Mouse (Mus musculus): ENCODE data around the gene Cntrob. TPM values are rescaled to one million over a fixed set of nuclear protein-coding genes. Genes with fewer than 3 reads are reported as not detected.

The Cntrob gene
- polyA plus RNA-seq, 1 experiment: 59.8 TPM

DNA sequence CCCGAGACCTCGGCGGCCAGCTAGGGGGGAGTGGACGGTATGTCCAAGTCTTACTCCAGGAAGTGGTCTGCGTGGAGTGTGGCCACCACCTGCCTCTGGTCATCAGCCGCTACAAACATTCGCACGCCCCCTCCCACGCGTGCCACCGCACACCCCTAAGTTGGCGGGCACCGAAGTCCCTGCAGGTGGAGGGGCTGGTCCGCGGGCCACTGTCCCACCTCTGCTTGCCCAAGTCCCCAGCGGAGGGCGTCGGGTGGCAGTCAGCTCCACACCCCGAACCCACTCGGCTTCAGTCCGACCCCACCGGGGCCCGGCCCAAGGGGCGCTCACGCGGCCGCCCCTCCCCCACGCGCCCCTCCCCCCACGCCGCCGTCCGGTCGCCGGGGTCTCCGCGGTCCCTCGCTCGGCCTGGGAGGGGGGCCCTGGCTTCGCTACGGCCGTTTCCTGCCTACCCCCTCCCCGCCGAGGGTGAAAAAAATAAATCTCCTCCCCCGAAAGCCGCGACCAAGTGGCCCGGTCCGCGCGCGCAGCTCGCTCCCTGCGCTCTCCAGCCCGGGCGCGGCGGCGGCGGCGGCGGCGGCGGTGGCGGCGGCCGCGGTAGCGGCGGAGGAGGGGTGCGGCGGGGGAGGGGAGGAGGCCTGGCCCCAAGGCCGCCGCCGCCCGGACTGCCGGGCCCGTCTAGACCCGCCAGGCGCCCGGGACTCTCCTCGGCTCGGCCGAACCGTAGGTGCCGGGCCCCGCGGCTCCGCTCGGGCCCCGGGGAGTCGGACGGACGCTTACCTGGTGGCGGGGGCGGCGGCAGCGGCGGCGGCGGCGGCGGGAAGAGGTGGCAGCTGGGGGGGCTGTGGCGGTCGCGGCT is 45.0 kb upstream of the Cntrob start:
- Histone ChIP-seq H3K27ac (ENCODE audit: control insufficient read depth, insufficient read depth, low read depth, low read length, poor library complexity) (peak overlapping the region; percentile 78), H3K4me1 (ENCODE audit: control insufficient read depth, insufficient read depth, low read length) (peaks cover 2% of the 10 kb centered on the region; the same call in 1 of the 2 replicates)
- under 1% methylated on average over 91 of the region's 106 CpGs for WGBS

DNA sequence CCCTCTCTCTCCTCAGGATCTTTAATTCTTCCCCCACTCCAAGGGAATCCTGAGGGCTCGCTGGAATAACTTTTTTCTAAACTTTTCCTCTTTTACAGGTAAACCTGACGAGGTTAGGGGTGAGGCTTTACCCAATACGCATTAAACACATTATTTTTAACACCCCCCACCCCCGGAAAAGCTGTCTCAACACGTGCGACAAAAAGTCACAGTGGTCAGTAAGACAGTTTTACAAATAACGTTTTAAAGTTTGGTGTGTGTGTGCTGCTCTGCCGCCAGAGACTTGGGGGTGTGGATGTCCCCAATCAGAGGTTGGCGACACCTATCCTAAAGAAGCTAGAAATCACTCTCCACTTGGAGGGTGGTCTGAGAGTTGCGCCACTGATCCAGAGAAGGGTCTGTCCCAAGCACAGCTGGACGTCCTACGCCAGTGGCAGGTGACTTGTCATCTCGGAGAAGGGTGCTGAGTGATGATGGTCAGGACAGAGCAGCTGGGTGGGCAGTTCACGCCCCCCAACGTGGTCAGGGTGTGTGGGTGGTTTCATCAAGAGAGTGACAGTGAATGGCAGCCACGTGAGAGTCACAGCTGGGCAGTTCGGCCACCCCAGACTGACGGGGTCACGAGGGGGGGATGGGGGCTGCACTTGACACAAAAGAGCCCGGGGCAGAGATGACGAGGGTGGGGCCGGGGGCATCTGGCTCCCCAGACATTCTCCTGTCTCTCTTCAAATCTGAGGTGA is 44.2 kb upstream of the Cntrob start:
- under 1% methylated on average over 21 of the region's 22 CpGs for WGBS
- Histone ChIP-seq H3K4me3 (replicated peaks; ENCODE audit: control insufficient read depth, low read depth, low read length) (peak overlapping the region; percentile 58), H3K27ac (ENCODE audit: control insufficient read depth, insufficient read depth, low read depth, low read length, poor library complexity) (peak overlapping the region; percentile 36), H3K4me1 (ENCODE audit: control insufficient read depth, insufficient read depth, low read length) (peaks cover 2% of the 10 kb centered on the region; the same call in 1 of the 2 replicates)
- no peak for TF ChIP-seq POLR2A (IDR thresholded peaks at IDR 0.05; ENCODE audit: borderline replicate concordance, control insufficient read depth, low read depth, low read length)
- TF ChIP-seq CTCF (IDR thresholded peaks at IDR 0.05; ENCODE audit: control insufficient read depth, insufficient read depth, low read length): no peak

More for the DNA sequence above, 45.0 kb upstream of the Cntrob start:
- peak overlapping the region; percentile 89 for H3K4me3 ChIP-seq (replicated peaks; ENCODE audit: control insufficient read depth, low read depth, low read length)
- no peak for TF ChIP-seq CTCF (IDR thresholded peaks at IDR 0.05; ENCODE audit: control insufficient read depth, insufficient read depth, low read length)
- no peak for TF ChIP-seq POLR2A (IDR thresholded peaks at IDR 0.05; ENCODE audit: borderline replicate concordance, control insufficient read depth, low read depth, low read length)

- no peak for TF ChIP-seq CTCF (IDR thresholded peaks at IDR 0.05; ENCODE audit: control insufficient read depth, insufficient read depth, low read length)
- TF ChIP-seq POLR2A (IDR thresholded peaks at IDR 0.05; ENCODE audit: borderline replicate concordance, control insufficient read depth, low read depth, low read length): no peak
- peak overlapping the region; percentile 9 for H3K27ac ChIP-seq (ENCODE audit: control insufficient read depth, insufficient read depth, low read depth, low read length, poor library complexity)
- H3K4me1 ChIP-seq (ENCODE audit: control insufficient read depth, insufficient read depth, low read length): peaks cover 2% of the 10 kb centered on the region; the same call in 1 of the 2 replicates
- H3K4me3 ChIP-seq (replicated peaks; ENCODE audit: control insufficient read depth, low read depth, low read length): no peak overlapping the region
- under 1% methylated on average over 22 of the region's 22 CpGs for WGBS
Measured at GRCm38 (mm10) chr11:69366855-69367615, 43.5 kb upstream of the Cntrob start.

GRCm38 (mm10) chr11:69366157-69366854 is 42.7 kb upstream of the Cntrob start:
- TF ChIP-seq CTCF (IDR thresholded peaks at IDR 0.05; ENCODE audit: control insufficient read depth, insufficient read depth, low read length) (no peak), POLR2A (IDR thresholded peaks at IDR 0.05; ENCODE audit: borderline replicate concordance, control insufficient read depth, low read depth, low read length) (peak; percentile 38; the same call in 1 of the 2 replicates)
- Histone ChIP-seq H3K4me3 (replicated peaks; ENCODE audit: control insufficient read depth, low read depth, low read length) (peak overlapping the region; percentile 55), H3K27ac (ENCODE audit: control insufficient read depth, insufficient read depth, low read depth, low read length, poor library complexity) (peak overlapping the region; percentile 82), H3K4me1 (ENCODE audit: control insufficient read depth, insufficient read depth, low read length) (peaks cover 2% of the 10 kb centered on the region; the same call in 1 of the 2 replicates)
- WGBS: under 1% methylated on average over 26 of the region's 26 CpGs

DNA sequence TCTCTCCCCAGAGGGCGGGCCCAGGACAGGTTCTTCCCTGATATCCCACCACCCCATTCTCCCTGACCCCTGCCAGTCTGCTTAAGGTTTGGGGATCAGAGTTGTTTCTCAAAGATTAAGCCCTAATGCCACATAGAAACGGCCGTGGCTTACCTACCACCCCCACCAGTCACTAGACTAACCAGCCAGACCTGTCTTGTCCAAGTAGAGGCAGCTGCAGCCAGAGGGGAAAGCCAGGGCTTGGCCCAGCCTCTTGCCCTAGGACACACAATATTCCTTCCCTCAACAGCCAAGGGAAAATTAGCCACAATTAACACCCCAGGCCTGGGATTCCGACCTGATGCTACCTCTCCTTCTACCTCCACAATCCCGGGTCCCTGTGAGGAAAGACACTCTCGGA is 42.1 kb upstream of the Cntrob start:
- H3K27ac ChIP-seq (ENCODE audit: control insufficient read depth, insufficient read depth, low read depth, low read length, poor library complexity): peak overlapping the region; percentile 82; the same call in 1 of the 2 replicates

GRCm38 (mm10) chr11:69364910-69365309 is 41.3 kb upstream of the Cntrob start:
- H3K4me1 ChIP-seq (ENCODE audit: control insufficient read depth, insufficient read depth, low read length): peaks cover 2% of the 10 kb centered on the region; the same call in 1 of the 2 replicates
- no peak overlapping the region for H3K4me3 ChIP-seq (replicated peaks; ENCODE audit: control insufficient read depth, low read depth, low read length)
- TF ChIP-seq POLR2A (IDR thresholded peaks at IDR 0.05; ENCODE audit: borderline replicate concordance, control insufficient read depth, low read depth, low read length) (no peak), CTCF (IDR thresholded peaks at IDR 0.05; ENCODE audit: control insufficient read depth, insufficient read depth, low read length) (no peak)
- 17% methylated on average over 6 of the region's 6 CpGs for WGBS
- no peak overlapping the region; the same call in 1 of the 2 replicates for H3K27ac ChIP-seq (ENCODE audit: control insufficient read depth, insufficient read depth, low read depth, low read length, poor library complexity)

More for the DNA sequence above, 42.1 kb upstream of the Cntrob start:
- H3K4me1 ChIP-seq (ENCODE audit: control insufficient read depth, insufficient read depth, low read length): peaks cover 2% of the 10 kb centered on the region; the same call in 1 of the 2 replicates
- TF ChIP-seq CTCF (IDR thresholded peaks at IDR 0.05; ENCODE audit: control insufficient read depth, insufficient read depth, low read length): no peak
- no peak for TF ChIP-seq POLR2A (IDR thresholded peaks at IDR 0.05; ENCODE audit: borderline replicate concordance, control insufficient read depth, low read depth, low read length)
- H3K4me3 ChIP-seq (replicated peaks; ENCODE audit: control insufficient read depth, low read depth, low read length): no peak overlapping the region
- WGBS: 44% methylated on average over 6 of the region's 6 CpGs

DNA sequence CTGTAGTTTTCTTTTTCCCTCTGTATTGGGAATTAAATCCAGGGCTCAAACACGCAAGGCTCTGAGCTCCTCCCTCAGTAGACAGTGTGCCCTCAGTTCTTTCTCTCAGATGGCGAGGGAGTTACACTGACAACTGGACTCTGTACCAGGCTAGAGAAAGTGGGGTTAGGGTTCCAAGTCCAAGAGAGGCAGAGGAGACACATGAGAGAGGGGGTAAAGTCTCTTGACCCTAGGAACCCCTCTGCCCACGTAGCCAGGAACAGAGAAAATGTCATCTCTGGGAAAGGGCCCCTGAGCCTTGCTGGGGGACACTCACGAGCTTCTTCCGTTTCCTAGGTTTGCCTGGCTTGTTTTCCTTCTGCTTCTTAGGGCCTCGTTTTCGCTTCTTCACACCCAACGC is 40.8 kb upstream of the Cntrob start:
- no peak overlapping the region for H3K4me3 ChIP-seq (replicated peaks; ENCODE audit: control insufficient read depth, low read depth, low read length)
- H3K27ac ChIP-seq (ENCODE audit: control insufficient read depth, insufficient read depth, low read depth, low read length, poor library complexity): no peak overlapping the region
- no peak for TF ChIP-seq CTCF (IDR thresholded peaks at IDR 0.05; ENCODE audit: control insufficient read depth, insufficient read depth, low read length)
- TF ChIP-seq POLR2A (IDR thresholded peaks at IDR 0.05; ENCODE audit: borderline replicate concordance, control insufficient read depth, low read depth, low read length): no peak
- 63% methylated on average over 8 of the region's 8 CpGs for WGBS
- H3K4me1 ChIP-seq (ENCODE audit: control insufficient read depth, insufficient read depth, low read length): peaks cover 2% of the 10 kb centered on the region; the same call in 1 of the 2 replicates
